Mouse (Mus musculus) left cerebral cortex, adult 2 months (tissue): ENCODE measurements around the gene Pdzd2. TPM values are rescaled to one million over a fixed set of nuclear protein-coding genes. Genes with fewer than 3 reads are reported as not detected.

Experiments
- DNase-seq, 2 experiments: peaks; one replicate each; pipeline ENCODE4 v3.0.0; 2021 to 2022; ENCODE audit warnings: low spot score in 2 of 2, mixed read lengths in 1 of 2; ENCODE audit errors: extremely low spot score in 1 of 2
- H3K27ac ChIP-seq: fragments of 200-600 bp; 2 replicates; pipeline ENCODE4 v1.8.1; 2022
- H3K4me3 ChIP-seq: fragments of 200-600 bp; 2 replicates; pipeline ENCODE4 v1.8.1; 2022
- CTCF ChIP-seq: fragments of 200-600 bp; IDR thresholded peaks from 2 replicates; pipeline ENCODE4 v1.8.1; 2022; ENCODE audit warnings: antibody characterized with exemption, mild to moderate bottlenecking, moderate library complexity
- intact Hi-C: fragments of 180-260 bp; cut with DNase I; formaldehyde crosslinking; loops from one replicate; pipeline ENCODE4 v1.15.1; 2025
- total RNA-seq, 2 experiments: library from RNA; stranded (reverse); gene quantifications; 2 replicates each; pipeline ENCODE4 v1.2.3; 2021

Pdzd2 gene
- total RNA-seq, 2 experiments from 2014 or later: 86.1 to 93.1 TPM

DNA sequence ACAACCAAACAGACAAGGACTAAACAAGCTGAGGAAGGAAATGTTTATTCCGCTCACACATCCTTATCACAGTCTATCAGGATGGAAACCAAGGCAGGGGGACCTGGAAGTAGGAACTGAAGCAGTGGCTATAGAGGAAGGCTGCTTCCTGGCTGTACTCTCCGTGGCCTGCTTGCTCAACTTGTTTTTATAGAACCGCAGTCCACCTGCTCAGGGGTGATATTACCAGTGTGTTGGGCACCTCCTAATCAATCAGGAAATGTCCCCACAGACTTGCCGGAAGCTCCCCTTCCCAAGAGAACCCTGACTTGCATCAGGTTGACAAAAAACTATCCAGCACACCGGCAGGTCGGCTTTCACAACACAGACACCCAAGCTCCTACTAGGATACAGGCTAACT is 301.0 kb downstream of the Pdzd2 start:
- TF ChIP-seq CTCF: no peak
- Histone ChIP-seq H3K4me3 (no peak overlapping the region), H3K27ac (no peak overlapping the region)
- no peak for DNase-seq
- intact Hi-C loops: no loop called here

GRCm38 (mm10) chr15:12438081-12438480 is 301.6 kb downstream of the Pdzd2 start:
- Histone ChIP-seq H3K27ac (no peak overlapping the region), H3K4me3 (no peak overlapping the region)
- no peak for TF ChIP-seq CTCF
- intact Hi-C loops: no loop called here
- DNase-seq: no peak

GRCm38 (mm10) chr15:12435910-12436309 is 303.8 kb downstream of the Pdzd2 start:
- DNase-seq: no peak
- Histone ChIP-seq H3K27ac (no peak overlapping the region), H3K4me3 (no peak overlapping the region)
- no peak for TF ChIP-seq CTCF
- intact Hi-C loops: no loop called here

- H3K4me3 ChIP-seq: no peak overlapping the region
- TF ChIP-seq CTCF: no peak
- intact Hi-C loops: no loop called here
- DNase-seq: no peak
- H3K27ac ChIP-seq: no peak overlapping the region
Measured at GRCm38 (mm10) chr15:12433893-12434599, 305.7 kb downstream of the Pdzd2 start.

- no peak for DNase-seq
- no peak for TF ChIP-seq CTCF
- Histone ChIP-seq H3K27ac (no peak overlapping the region), H3K4me3 (no peak overlapping the region)
- intact Hi-C loops: no loop called here
Measured at GRCm38 (mm10) chr15:12432879-12433278, 306.8 kb downstream of the Pdzd2 start.

DNA sequence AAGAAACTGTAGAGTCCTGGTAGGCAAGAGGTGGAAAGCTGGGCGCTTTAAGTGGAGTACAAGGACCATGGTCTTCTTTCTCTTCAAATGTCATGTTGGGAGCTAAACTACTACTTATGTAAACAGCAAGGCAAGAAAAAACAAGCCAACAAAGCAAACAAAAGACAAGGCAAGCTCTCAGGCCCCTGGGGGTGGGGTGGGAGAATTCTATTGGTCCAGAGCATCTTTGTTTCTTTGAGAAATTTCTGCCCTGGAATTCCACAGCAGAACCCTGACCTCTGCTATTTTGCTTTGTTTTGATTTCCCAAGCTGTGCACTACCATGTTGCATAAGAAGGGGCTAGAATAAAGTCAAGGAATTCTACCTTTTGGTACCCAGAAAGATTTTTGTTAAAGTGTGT is 307.4 kb downstream of the Pdzd2 start:
- no peak for TF ChIP-seq CTCF
- intact Hi-C loops: no loop called here
- Histone ChIP-seq H3K4me3 (no peak overlapping the region), H3K27ac (no peak overlapping the region)
- DNase-seq: no peak

- intact Hi-C loops: no loop called here
- no peak overlapping the region for H3K4me3 ChIP-seq
- DNase-seq: no peak
- H3K27ac ChIP-seq: no peak overlapping the region
- no peak for TF ChIP-seq CTCF
Measured at GRCm38 (mm10) chr15:12431684-12432083, 308.0 kb downstream of the Pdzd2 start.

- Histone ChIP-seq H3K4me3 (no peak overlapping the region), H3K27ac (no peak overlapping the region)
- no peak for DNase-seq
- no peak for TF ChIP-seq CTCF
- intact Hi-C loops: no loop called here
Measured at GRCm38 (mm10) chr15:12431188-12431587, 308.5 kb downstream of the Pdzd2 start.

DNA sequence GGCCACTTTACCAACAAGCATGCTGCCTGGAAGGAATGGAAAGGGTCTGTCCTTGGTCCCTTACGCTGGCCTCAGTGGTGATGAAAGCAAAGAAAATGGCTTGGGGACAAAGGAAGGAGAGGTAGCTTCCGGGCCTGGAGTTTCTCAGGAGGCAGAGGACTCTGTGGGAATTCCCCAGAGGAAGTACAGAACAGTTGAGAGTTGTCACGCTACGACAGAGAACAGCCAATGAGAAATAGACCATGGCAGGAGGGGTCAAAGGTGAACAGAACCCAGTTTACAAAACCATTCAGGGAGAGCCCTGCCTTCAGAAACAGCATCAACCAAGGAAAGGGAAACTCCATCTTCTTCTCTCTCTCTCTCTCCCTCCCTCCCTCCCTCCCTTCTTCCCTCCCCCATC is 309.1 kb downstream of the Pdzd2 start:
- intact Hi-C loops: no loop called here
- no peak for TF ChIP-seq CTCF
- no peak overlapping the region for H3K4me3 ChIP-seq
- H3K27ac ChIP-seq: no peak overlapping the region
- no peak for DNase-seq

DNA sequence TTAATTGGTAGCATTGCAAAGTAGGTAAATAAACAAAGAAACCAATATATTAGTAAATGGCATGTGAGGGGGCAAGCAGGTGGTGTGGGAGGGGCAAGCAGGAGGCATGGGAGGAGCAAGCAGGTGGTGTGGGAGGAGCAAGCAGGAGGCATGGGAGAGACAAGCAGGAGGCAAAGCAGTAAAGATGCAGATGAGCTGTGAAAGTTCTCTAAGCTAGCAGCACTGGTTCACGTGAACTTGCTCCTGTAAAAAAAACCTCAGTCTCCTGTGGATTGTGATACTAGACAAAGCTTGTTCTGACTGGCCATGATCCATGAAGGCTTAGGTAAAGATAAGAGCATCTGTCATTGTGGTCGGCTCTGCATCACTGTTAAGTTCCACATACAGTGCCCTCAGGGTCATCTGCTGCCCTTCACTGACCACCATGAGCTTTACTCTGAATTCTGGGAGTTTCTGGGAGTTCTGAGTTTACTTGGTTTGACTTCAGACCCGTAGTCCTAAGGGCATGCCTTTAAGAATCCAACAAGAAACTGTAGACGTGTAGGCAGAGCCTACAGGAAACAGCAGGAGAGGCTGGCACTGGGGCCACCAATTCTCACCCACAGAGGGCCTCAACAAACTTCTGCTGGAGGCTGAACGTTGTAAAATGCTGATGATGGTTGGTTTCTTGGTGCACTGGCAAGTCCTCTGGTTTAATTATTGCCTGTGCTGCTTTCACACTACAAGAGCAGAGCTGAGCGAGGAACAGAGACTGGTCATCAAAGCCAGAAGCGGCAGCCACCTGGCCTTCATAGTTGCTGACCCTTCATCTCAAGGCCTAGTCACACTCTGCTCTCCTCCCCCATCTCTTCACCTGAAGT is 309.9 kb downstream of the Pdzd2 start:
- TF ChIP-seq CTCF: no peak
- intact Hi-C loops: no loop called here

GRCm38 (mm10) chr15:12427818-12428217 is 311.9 kb downstream of the Pdzd2 start:
- intact Hi-C loops: no loop called here
- no peak for DNase-seq
- Histone ChIP-seq H3K27ac (no peak overlapping the region), H3K4me3 (no peak overlapping the region)
- TF ChIP-seq CTCF: no peak

More for the DNA sequence above, 309.9 kb downstream of the Pdzd2 start:
- Histone ChIP-seq H3K27ac (no peak overlapping the region), H3K4me3 (no peak overlapping the region)
- DNase-seq: no peak

GRCm38 (mm10) chr15:12426342-12426741 is 313.4 kb downstream of the Pdzd2 start:
- TF ChIP-seq CTCF: no peak
- intact Hi-C loops: no loop called here
- no peak overlapping the region for H3K27ac ChIP-seq
- no peak for DNase-seq
- no peak overlapping the region for H3K4me3 ChIP-seq
